Mouse (Mus musculus) brain, embryonic 18.5 days (tissue): ENCODE measurements around the gene Olfr1152.

Source experiments
- DNase-seq: peaks from one replicate; pipeline ENCODE4 v3.0.0-alpha.2; 2012; ENCODE audit warnings: low read depth, low spot score

Olfr1152 gene

GRCm38 (mm10) chr2:87866192-87866591 is at the start of gene Olfr1152:
TSS of gene Olfr1152 (plus strand) at chr2:87866492.
- no peak for DNase-seq

GRCm38 (mm10) chr2:87830233-87830632 is 36.1 kb upstream of the Olfr1152 start, which contains the start of gene Olfr1148:
TSS of gene Olfr1148 (plus strand) at chr2:87830533.
- DNase-seq, result no peak

GRCm38 (mm10) chr2:87843693-87844092 is 22.6 kb upstream of the Olfr1152 start, which contains the start of gene Olfr1150-ps1:
TSS of gene Olfr1150-ps1 (plus strand) at chr2:87843993.
- no peak for DNase-seq

GRCm38 (mm10) chr2:87855562-87855961 is 10.7 kb upstream of the Olfr1152 start, which contains the start of gene Olfr1151:
TSS of gene Olfr1151 (plus strand) at chr2:87855862.
- DNase-seq, result no peak

- no peak for DNase-seq
These were observed 28.4 kb downstream of the Olfr1152 start, which contains the start of gene Olfr1153 for GRCm38 (mm10) chr2:87894662-87895061. TSS of gene Olfr1153 (plus strand) at chr2:87894962.

GRCm38 (mm10) chr2:87905066-87905465 is 38.8 kb downstream of the Olfr1152 start, which contains the start of gene Olfr1154:
TSS of gene Olfr1154 (minus strand) at chr2:87905166.
- DNase-seq, result no peak
